Comparison of ENCODE assay signal across 9 mouse cellular contexts in the genomic region with DNA sequence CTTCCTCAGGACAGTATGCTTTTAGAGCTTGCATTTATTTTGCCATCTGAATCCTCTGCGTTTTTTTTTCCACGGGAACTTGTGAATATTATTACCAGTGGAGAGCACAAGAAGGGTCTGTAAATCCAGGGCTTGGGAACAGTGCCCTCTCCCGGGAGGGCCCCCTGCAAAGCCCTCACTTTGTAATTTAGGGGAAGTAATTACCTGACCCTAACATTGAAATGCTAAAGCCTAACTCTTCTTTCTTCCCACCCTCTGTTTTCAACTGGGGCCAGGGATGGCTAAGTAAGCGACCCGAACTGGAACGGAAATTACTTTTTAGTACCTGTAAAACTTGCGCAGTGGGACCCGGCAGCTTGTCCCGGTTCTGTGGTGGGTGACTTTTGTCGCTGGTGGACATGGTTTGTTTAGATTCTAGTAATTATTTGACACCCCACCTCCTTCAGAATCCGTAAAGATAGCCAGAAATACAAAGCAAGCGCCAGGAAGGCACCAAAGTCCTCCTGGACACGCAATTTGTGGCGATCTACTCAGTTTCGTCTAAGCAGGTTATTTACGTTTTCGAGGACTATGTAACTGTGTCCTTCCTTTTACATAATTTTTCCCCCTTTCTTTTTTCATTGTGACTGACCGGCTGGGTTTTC. TPM values are rescaled to one million over a fixed set of nuclear protein-coding genes. Genes with fewer than 3 reads are reported as not detected.
DNase-seq lines count a peak whose midpoint lies in the region; ATAC-seq and TF ChIP-seq lines count a peak whose summit lies in the region.
"Had no signal": no experiment of that assay in that cellular context is flagged by ENCODE, and none has a peak within 500 bp of the region (broad histone marks: within the 10 kb centered on the region; RNA-seq: fewer than 3 reads in every experiment).

No protein-coding gene starts in this region.

- TF ChIP-seq EP300 in liver, embryonic 14.5 days (IDR thresholded peaks at IDR 0.05; ENCODE audit: low read depth): no peak

- H3K27me3 ChIP-seq in testis, adult 2 months (ENCODE audit: control insufficient read depth, insufficient read depth, low read length): no peaks in the 10 kb centered on the region; the same call in none of the 2 replicates
- H3K27me3 ChIP-seq in heart, embryonic 15.5 days: peaks cover 66% of the 10 kb centered on the region
- H3K27me3 ChIP-seq in liver, embryonic 14.5 days (ENCODE audit: control insufficient read depth, insufficient read depth, low read length): peaks cover 25% of the 10 kb centered on the region

- no peak for ATAC-seq in heart, embryonic 15.5 days (replicated peaks; ENCODE audit: insufficient number of reproducible peaks, insufficient read depth, low FRiP score, low read depth)
- no peak for ATAC-seq in liver, embryonic 14.5 days (ENCODE audit: insufficient read depth)

- TF ChIP-seq POLR2A in testis, adult 2 months (IDR thresholded peaks at IDR 0.05; ENCODE audit: control insufficient read depth, low read depth, low read length): no peak

- peak overlapping the region; percentile 54 for H3K4me3 ChIP-seq in testis, adult 2 months (ENCODE audit: control insufficient read depth, low read depth, low read length)
- peak overlapping the region; percentile 49 for H3K4me3 ChIP-seq in heart, embryonic 15.5 days
- H3K4me3 ChIP-seq in liver, embryonic 14.5 days (ENCODE audit: insufficient read depth in 1 of 2, low read depth in 2 of 2, low read length in 2 of 2): no peak overlapping the region

- no peaks in the 10 kb centered on the region for H3K36me3 ChIP-seq in testis, adult 2 months (ENCODE audit: control insufficient read depth, insufficient read depth, low read length)
- no peaks in the 10 kb centered on the region for H3K36me3 ChIP-seq in heart, embryonic 15.5 days
- H3K36me3 ChIP-seq in liver, embryonic 14.5 days (replicated peaks; ENCODE audit: control insufficient read depth, insufficient read depth, low read depth): no peaks in the 10 kb centered on the region

- 4% methylated on average over 18 of the region's 18 CpGs for WGBS in heart, embryonic 15.5 days
- 3% methylated on average over 18 of the region's 18 CpGs for WGBS in liver, embryonic 14.5 days (ENCODE audit: insufficient replicate concordance)

- H3K4me2 ChIP-seq in heart, embryonic 15.5 days: peak overlapping the region; percentile 90
- peak overlapping the region; percentile 28; the same call in 1 of the 2 replicates for H3K4me2 ChIP-seq in liver, embryonic 14.5 days (ENCODE audit: low read depth)

- no peak for TF ChIP-seq CTCF in testis, adult 2 months (IDR thresholded peaks at IDR 0.05; ENCODE audit: control insufficient read depth, insufficient read depth, insufficient replicate concordance, low read depth, low read length)
- no peak for TF ChIP-seq CTCF in liver, embryonic 14.5 days (IDR thresholded peaks at IDR 0.05; ENCODE audit: low read depth)

- H3K27ac ChIP-seq in testis, adult 2 months (ENCODE audit: control insufficient read depth, insufficient read depth, low read depth, low read length): no peak overlapping the region
- H3K27ac ChIP-seq in heart, embryonic 15.5 days: no peak overlapping the region
- no peak overlapping the region for H3K27ac ChIP-seq in liver, embryonic 14.5 days

- no peaks in the 10 kb centered on the region for H3K9me3 ChIP-seq in heart, embryonic 15.5 days (replicated peaks)
- H3K9me3 ChIP-seq in liver, embryonic 14.5 days (ENCODE audit: control insufficient read depth, low read length): no peaks in the 10 kb centered on the region

- peaks cover 4% of the 10 kb centered on the region for H3K4me1 ChIP-seq in testis, adult 2 months (ENCODE audit: control insufficient read depth, insufficient read depth, low read length)
- peaks cover 14% of the 10 kb centered on the region for H3K4me1 ChIP-seq in heart, embryonic 15.5 days (replicated peaks)
- no peaks in the 10 kb centered on the region for H3K4me1 ChIP-seq in liver, embryonic 14.5 days (replicated peaks; ENCODE audit: control insufficient read depth in 2 of 2, insufficient read depth in 2 of 2, low read length in 1 of 2)

- no peak for DNase-seq in testis, postnatal 10 days (ENCODE audit: low spot score)
- DNase-seq in liver, embryonic 14.5 days (ENCODE audit: low read depth in 3 of 3, low spot score in 3 of 3): no peak
- no peak for DNase-seq in urinary bladder, postnatal 14 days (ENCODE audit: low spot score)
- no peak for DNase-seq in adrenal gland, adult 18-20 months (ENCODE audit: low spot score in 2 of 2)
- DNase-seq in left cerebral cortex, postnatal 25 days (ENCODE audit: low spot score in 2 of 2): no peak

- peak overlapping the region; percentile 40; the same call in 1 of the 2 replicates for H3K9ac ChIP-seq in heart, embryonic 15.5 days
- no peak overlapping the region for H3K9ac ChIP-seq in liver, embryonic 14.5 days (replicated peaks)

- intact Hi-C loops in left cerebral cortex, postnatal 25 days (cut with DNase I): loop anchor here (5.0 kb wide), 3 partner anchors 46 to 179 kb away; partner anchors contain the start of genes Gm5089 and Zic2

RNA-seq across cellular contexts. Expression of gene Gm5089, which starts 44.9 kb away (rescaled TPM):
- not detected in 2 replicates for polyA plus RNA-seq in testis, adult 2 months (2012; rRNA removed)
- polyA plus RNA-seq in heart, embryonic 15.5 days (2015; fragmentation: Nextera tagmentation; extraction: Ambion mirVana): not detected in 2 replicates
- polyA plus RNA-seq in liver, embryonic 14.5 days (2012; rRNA removed): not detected in 2 replicates
- polyA plus RNA-seq in liver, embryonic 14.5 days (2014; fragmentation: Nextera tagmentation; extraction: Ambion mirVana): not detected in 2 replicates
- not detected for total RNA-seq in adrenal gland, adult 18-20 months (2021)
- total RNA-seq in left cerebral cortex, postnatal 25 days (2021): under 1 TPM in 1 of 2 experiments, not detected in 1; 0.23 TPM
- total RNA-seq: adrenal gland, adult 2 months had no signal
- polyA plus RNA-seq: adrenal gland, adult 2 months; large intestine, adult 2 months had no signal

RNA-seq across cellular contexts. Expression of gene Zic5, which starts 59.5 kb away (rescaled TPM):
- 24.9 and 27.7 TPM in 2 replicates for polyA plus RNA-seq in testis, adult 2 months (2012; rRNA removed)
- 0.06 and 0.14 TPM in 2 replicates for polyA plus RNA-seq in heart, embryonic 15.5 days (2015; fragmentation: Nextera tagmentation; extraction: Ambion mirVana)
- polyA plus RNA-seq in liver, embryonic 14.5 days (2012; rRNA removed): 0.01 TPM in 1 of 2 replicates, not detected in the other
- polyA plus RNA-seq in liver, embryonic 14.5 days (2014; fragmentation: Nextera tagmentation; extraction: Ambion mirVana): not detected in 2 replicates
- total RNA-seq in adrenal gland, adult 18-20 months (2021): not detected
- total RNA-seq in left cerebral cortex, postnatal 25 days (2021): 1 to 10 TPM; 2.3 to 2.7 TPM
- total RNA-seq: adrenal gland, adult 2 months had no signal
- polyA plus RNA-seq: large intestine, adult 2 months had no signal

Comparison
In these comparisons a context has a peak if more than half of its experiments do, and no peak if none do; other contexts are left out.
1. H3K4me3 ChIP-seq: peak in testis, adult 2 months (single experiment) and heart, embryonic 15.5 days (single experiment); none in liver, embryonic 14.5 days (0 of 2).
2. RNA of gene Zic5, which starts 59.5 kb away (polyA plus RNA-seq): 24.9 to 27.7 TPM in testis, adult 2 months; 0.06 to 0.14 TPM in heart, embryonic 15.5 days and 0.01 TPM in liver, embryonic 14.5 days; every median in the first group is over 10 times any median in the second.